13 mouse cellular contexts compared by ENCODE assay signal in the genomic region with DNA sequence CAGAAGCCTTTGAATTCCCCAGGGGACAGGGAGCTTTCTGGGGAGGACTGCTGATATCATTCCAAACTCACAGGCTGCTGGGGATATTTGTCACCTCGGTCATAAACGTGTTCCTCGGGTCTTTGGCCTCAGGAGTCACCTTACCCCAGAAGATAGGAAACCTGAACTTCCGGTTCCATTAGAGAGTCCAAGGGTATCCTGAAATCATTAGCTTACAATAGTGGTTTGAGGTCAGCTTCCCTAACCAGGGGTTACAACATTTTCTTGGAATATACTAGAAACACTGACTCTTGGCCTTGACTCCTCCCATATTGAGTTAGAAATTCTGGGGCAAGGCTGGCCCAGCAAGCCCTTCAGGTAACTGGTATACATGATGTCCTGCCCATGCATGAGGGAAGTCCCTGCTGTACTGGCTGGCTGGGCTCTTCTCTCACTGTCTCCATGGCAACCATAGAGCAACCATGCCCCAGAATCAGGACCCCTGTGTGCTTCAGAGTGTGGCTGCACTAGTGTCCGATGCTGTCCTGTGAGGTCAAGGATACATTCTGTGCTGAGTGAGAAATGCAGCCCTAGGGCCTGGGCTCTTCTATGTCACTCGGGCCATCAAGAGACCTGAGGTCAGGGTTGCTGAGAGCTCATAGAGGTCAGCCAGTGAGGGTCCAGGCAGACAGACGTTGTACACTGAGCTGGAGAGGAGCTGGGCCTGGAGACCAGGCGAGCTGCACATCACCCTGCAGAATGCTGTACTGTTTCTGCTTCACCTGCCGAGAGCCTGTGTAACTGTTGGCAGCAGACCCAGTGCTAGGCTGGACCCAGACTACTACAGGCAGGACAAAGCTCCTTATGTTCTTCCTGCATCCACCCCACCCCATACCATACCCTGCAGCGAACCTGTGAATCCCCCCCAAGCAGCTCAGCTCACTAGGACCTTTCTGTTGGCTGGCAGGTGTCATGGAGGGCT. TPM values are rescaled to one million over a fixed set of nuclear protein-coding genes. Genes with fewer than 3 reads are reported as not detected.
DNase-seq lines count a peak whose midpoint lies in the region; ATAC-seq lines count a peak whose summit lies in the region.
"Had no signal": no experiment of that assay in that cellular context is flagged by ENCODE, and none has a peak within 500 bp of the region (broad histone marks: within the 10 kb centered on the region; RNA-seq: fewer than 3 reads in every experiment).

No protein-coding gene starts in this region.

- H3K4me2 ChIP-seq in heart, embryonic 13.5 days: peak overlapping the region; percentile 31; the same call in 1 of the 2 replicates
- no peak overlapping the region for H3K4me2 ChIP-seq in hindbrain, embryonic 13.5 days
- H3K4me2 ChIP-seq in liver, embryonic 16.5 days (ENCODE audit: low read depth, low read length): peak overlapping the region; percentile 57

- H3K9ac ChIP-seq in heart, embryonic 13.5 days: no peak overlapping the region
- H3K9ac ChIP-seq in hindbrain, embryonic 13.5 days: no peak overlapping the region
- 0 out of 2 replicates have a peak overlapping the region, but pooled peaks have one; percentile 4 for H3K9ac ChIP-seq in liver, embryonic 16.5 days (ENCODE audit: low read depth, low read length)

- no peaks in the 10 kb centered on the region for H3K9me3 ChIP-seq in heart, embryonic 13.5 days
- no peaks in the 10 kb centered on the region for H3K9me3 ChIP-seq in erythroblast, embryonic 14.5 days (ENCODE audit: control insufficient read depth, low read length)
- no peaks in the 10 kb centered on the region for H3K9me3 ChIP-seq in hindbrain, embryonic 13.5 days
- H3K9me3 ChIP-seq in liver, embryonic 16.5 days (replicated peaks; ENCODE audit: control insufficient read depth, low read length): no peaks in the 10 kb centered on the region

- WGBS in heart, embryonic 13.5 days: 68% methylated on average over 10 of the region's 10 CpGs
- WGBS in hindbrain, embryonic 13.5 days: 65% methylated on average over 10 of the region's 10 CpGs
- 67% methylated on average over 10 of the region's 10 CpGs for WGBS in liver, embryonic 16.5 days (ENCODE audit: insufficient replicate concordance)

- H3K27ac ChIP-seq in heart, embryonic 13.5 days (replicated peaks): no peak overlapping the region
- no peak overlapping the region for H3K27ac ChIP-seq in hindbrain, embryonic 13.5 days
- H3K27ac ChIP-seq in liver, embryonic 16.5 days (ENCODE audit: low read length): peak overlapping the region; percentile 46; the same call in 1 of the 2 replicates

- no peaks in the 10 kb centered on the region for H3K36me3 ChIP-seq in heart, embryonic 13.5 days
- no peaks in the 10 kb centered on the region for H3K36me3 ChIP-seq in erythroblast, embryonic 14.5 days (ENCODE audit: control insufficient read depth)
- H3K36me3 ChIP-seq in hindbrain, embryonic 13.5 days: no peaks in the 10 kb centered on the region
- no peaks in the 10 kb centered on the region for H3K36me3 ChIP-seq in liver, embryonic 16.5 days (ENCODE audit: control insufficient read depth, insufficient read depth)

- no peak for ATAC-seq in heart, embryonic 13.5 days (ENCODE audit: extremely low read depth, insufficient number of reproducible peaks, low FRiP score, low TSS enrichment)
- ATAC-seq in hindbrain, embryonic 13.5 days (ENCODE audit: low FRiP score): peak; percentile 17; the same call in 1 of the 2 replicates
- ATAC-seq in liver, embryonic 16.5 days (ENCODE audit: low read depth): no peak

- DNase-seq in heart, adult 18-20 months: no peak
- DNase-seq in right cerebral cortex, postnatal 25 days: no peak
- no peak for DNase-seq in left cerebral cortex, postnatal 14 days (ENCODE audit: low spot score in 2 of 2)
- DNase-seq in gastrocnemius, postnatal 36 days: no peak
- DNase-seq: kidney, adult 8-10 months; thymus, postnatal 4 days had no signal

- H3K4me1 ChIP-seq in heart, embryonic 13.5 days: peaks cover 23% of the 10 kb centered on the region
- peaks cover 46% of the 10 kb centered on the region for H3K4me1 ChIP-seq in erythroblast, embryonic 14.5 days (ENCODE audit: control insufficient read depth)
- peaks cover 13% of the 10 kb centered on the region for H3K4me1 ChIP-seq in hindbrain, embryonic 13.5 days (replicated peaks)
- H3K4me1 ChIP-seq in liver, embryonic 16.5 days (ENCODE audit: control insufficient read depth, low read depth, low read length): peaks cover 27% of the 10 kb centered on the region

- no peaks in the 10 kb centered on the region for H3K27me3 ChIP-seq in heart, embryonic 13.5 days (replicated peaks)
- H3K27me3 ChIP-seq in erythroblast, embryonic 14.5 days (ENCODE audit: control insufficient read depth): peaks cover 2% of the 10 kb centered on the region; the same call in 1 of the 2 replicates
- H3K27me3 ChIP-seq in hindbrain, embryonic 13.5 days: no peaks in the 10 kb centered on the region
- H3K27me3 ChIP-seq in liver, embryonic 16.5 days (ENCODE audit: control insufficient read depth, insufficient read depth, low read depth, low read length): no peaks in the 10 kb centered on the region

- H3K4me3 ChIP-seq in heart, embryonic 13.5 days: no peak overlapping the region
- H3K4me3 ChIP-seq in erythroblast, embryonic 14.5 days (replicated peaks): peak overlapping the region; percentile 52
- H3K4me3 ChIP-seq in hindbrain, embryonic 13.5 days: no peak overlapping the region
- peak overlapping the region; percentile 29 for H3K4me3 ChIP-seq in liver, embryonic 16.5 days (ENCODE audit: low read depth, low read length)

- intact Hi-C loops in left cerebral cortex, postnatal 14 days (cut with DNase I): no loop called here
- intact Hi-C loops in gastrocnemius, postnatal 36 days (cut with DNase I): no loop called here

RNA-seq across cellular contexts. Expression of a gene that starts 10.9 kb away (rescaled TPM):
- polyA plus RNA-seq in heart, embryonic 13.5 days (2015; fragmentation: Nextera tagmentation; extraction: Ambion mirVana): 0.05 and 0.11 TPM in 2 replicates
- total RNA-seq in heart, adult 18-20 months (2021): under 1 TPM; 0.12 to 0.21 TPM
- not detected in 2 replicates for polyA plus RNA-seq in erythroblast, embryonic 14.5 days (2012)
- not detected in 2 replicates for polyA plus RNA-seq in hindbrain, embryonic 13.5 days (2015; fragmentation: Nextera tagmentation; extraction: Ambion mirVana)
- 0.90 and 0.96 TPM in 2 replicates for polyA plus RNA-seq in liver, embryonic 16.5 days (2015; fragmentation: Nextera tagmentation; extraction: Ambion mirVana)
- total RNA-seq in left cerebral cortex, postnatal 14 days (2021): under 1 TPM in 1 of 2 experiments, not detected in 1; 0.11 TPM
- under 1 TPM; 0.20 to 0.36 TPM for total RNA-seq in gastrocnemius, postnatal 36 days (2021)
- total RNA-seq: megakaryocyte progenitor cell, adult 5-6 weeks; neutrophil, adult 5-6 weeks had no signal
- polyA plus RNA-seq: embryonic facial prominence, embryonic 14.5 days had no signal

Comparison
In these comparisons a context has a peak if more than half of its experiments do, and no peak if none do; other contexts are left out.
1. H3K4me3 ChIP-seq: peak in erythroblast, embryonic 14.5 days (single experiment) and liver, embryonic 16.5 days (single experiment); none in heart, embryonic 13.5 days (single experiment) and hindbrain, embryonic 13.5 days (single experiment).